Mouse (Mus musculus) adrenal gland (tissue): Measurements from ENCODE around the gene Pabpn1.

Experiments
- intact Hi-C: fragments of 180-260 bp; cut with DNase I; formaldehyde crosslinking; loops from one replicate; pipeline ENCODE4 v1.15.1; 2025
- long read RNA-seq, 2 experiments: library from polyadenylated mRNA; unstranded; transcript quantifications; one replicate each; pipeline ENCODE4 v2.0.0; 2020; ENCODE audit warnings: borderline replicate concordance in 1 of 2; ENCODE audit not compliant: insufficient replicate concordance in 1 of 2

Gene Pabpn1
- long read RNA-seq, experiment 1, partial matches to known transcripts = 1 of 16 reads
- long read RNA-seq, experiment 1, other reads (novel, unspliced or antisense) = 7 of 16 reads
- long read RNA-seq, experiment 2, transcript Pabpn1-205 (6 exons, 912 nt) = major isoform, 5 of 27 reads
- long read RNA-seq, experiment 2, partial matches to known transcripts = 10 of 27 reads
- long read RNA-seq, experiment 2, other reads (novel, unspliced or antisense) = 0 of 27 reads

GRCm38 (mm10) chr14:54892200-54892599 is at the start of gene Pabpn1:
TSS of gene Pabpn1 (plus strand) at chr14:54892500.
- intact Hi-C loops = loop anchor here (10.0 kb wide), 1 partner anchor 203 kb away; the partner anchor contains the start of genes Thtpa and Zfhx2

DNA sequence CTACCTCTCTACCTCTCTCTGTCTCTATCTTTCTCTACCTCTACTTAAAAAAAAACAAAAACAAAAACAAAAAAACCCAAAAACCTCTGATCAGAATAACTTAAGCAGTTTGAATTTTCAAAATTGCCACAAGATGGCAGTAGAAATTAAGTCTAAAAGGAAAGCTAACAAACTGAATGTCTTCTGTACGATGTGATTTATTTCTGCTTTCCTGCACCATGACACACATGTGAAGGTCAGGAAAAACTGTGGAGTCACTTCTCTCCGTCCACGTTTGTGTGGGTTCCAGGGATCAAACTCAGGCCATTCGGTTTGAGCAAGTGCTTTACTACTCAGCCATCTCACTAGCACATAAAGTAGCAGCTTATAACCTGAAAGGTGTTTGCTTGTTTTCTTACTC is 48.8 kb upstream of the Pabpn1 start:
- intact Hi-C loops = loop anchor here (2.0 kb wide), 2 partner anchors 95 to 171 kb away; partner anchors contain the start of gene Ngdn

- intact Hi-C loops = no loop called here
Measured at GRCm38 (mm10) chr14:54855726-54856125, 36.6 kb upstream of the Pabpn1 start.

- intact Hi-C loops = no loop called here
Measured at GRCm38 (mm10) chr14:54856703-54857102, 35.6 kb upstream of the Pabpn1 start.

- intact Hi-C loops = no loop called here
Measured at GRCm38 (mm10) chr14:54857891-54858290, 34.4 kb upstream of the Pabpn1 start.

GRCm38 (mm10) chr14:54860511-54860910 is 31.8 kb upstream of the Pabpn1 start:
- intact Hi-C loops = no loop called here

DNA sequence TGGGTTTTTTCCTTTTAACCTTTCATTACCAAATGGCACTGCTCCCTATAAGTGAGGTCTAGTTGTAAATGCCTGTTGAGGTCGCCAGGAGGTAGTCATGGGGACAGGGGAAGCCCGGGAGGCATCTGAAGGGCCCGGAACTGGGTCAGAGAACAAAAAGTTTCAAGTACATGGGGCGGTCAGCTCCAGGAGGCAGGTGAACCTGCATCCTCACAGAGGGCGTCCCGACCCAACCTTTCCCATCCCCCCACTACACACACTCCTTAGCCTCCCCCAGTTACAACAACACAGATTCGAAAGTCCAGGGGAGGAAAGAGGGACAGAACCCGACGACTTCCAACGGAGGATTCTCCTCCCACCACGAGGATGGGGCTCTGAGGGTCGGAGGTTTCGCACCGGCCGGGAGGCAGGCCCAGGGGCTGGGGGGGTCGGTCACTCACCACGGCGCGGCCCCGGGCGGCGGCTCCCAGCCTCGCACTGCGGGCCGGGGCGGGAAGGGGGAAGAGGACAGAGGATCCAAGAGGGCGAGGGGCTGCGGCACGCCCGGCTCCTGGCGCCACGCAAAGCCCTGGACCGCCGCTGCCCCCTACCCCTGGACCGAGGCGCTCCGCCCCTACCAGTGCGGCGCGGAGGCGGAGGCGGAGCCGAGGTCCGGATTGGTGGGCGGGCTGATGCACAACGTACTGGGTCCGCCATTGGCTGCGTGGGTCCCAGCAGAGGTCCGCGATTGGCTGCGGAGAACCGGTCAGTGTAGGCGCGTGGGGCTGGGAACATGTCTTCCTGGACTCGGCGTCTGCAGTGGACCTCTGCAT is 28.6 kb upstream of the Pabpn1 start:
- intact Hi-C loops = no loop called here

- intact Hi-C loops = no loop called here
Measured at GRCm38 (mm10) chr14:54864313-54865036, 27.8 kb upstream of the Pabpn1 start.

DNA sequence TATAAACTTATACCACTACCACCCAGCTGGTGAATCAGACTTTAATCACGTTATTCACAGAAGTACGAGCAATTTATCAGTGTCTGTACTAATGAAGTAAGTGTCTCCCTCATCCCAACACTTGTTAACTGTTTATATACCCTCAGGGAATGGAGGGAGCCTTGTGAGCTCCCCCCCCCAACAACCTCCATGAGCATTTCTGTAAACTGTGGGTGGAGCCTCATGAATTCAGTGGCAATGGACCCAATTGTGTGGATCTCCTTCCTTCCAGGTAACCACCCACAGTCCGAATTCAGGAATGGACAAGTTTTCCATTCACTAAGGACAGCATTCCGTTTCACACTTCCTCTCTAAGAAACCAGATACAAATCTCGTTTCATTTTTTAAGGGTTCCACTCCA is 26.7 kb upstream of the Pabpn1 start:
- intact Hi-C loops = no loop called here

DNA sequence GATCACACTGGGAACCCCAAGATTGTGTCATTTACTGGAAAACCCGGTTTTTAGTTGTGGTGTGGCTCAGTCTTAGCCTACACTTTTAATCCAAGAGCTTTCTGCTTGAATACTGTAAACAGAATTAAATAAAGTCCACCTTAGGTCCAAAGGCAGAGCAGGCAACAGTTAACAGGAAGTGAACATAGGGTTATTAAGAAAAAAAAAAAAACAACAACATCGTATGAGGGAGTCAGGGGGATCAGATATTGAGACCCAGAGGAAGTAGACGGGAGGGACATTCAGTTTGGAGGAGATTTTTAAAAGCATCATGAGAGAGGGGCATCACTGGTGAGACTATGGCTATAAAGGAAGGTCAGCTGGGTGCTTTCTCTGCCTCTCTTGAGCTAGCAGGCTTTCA is 26.0 kb upstream of the Pabpn1 start:
- intact Hi-C loops = no loop called here

GRCm38 (mm10) chr14:54866936-54867335 is 25.4 kb upstream of the Pabpn1 start:
- intact Hi-C loops = no loop called here

DNA sequence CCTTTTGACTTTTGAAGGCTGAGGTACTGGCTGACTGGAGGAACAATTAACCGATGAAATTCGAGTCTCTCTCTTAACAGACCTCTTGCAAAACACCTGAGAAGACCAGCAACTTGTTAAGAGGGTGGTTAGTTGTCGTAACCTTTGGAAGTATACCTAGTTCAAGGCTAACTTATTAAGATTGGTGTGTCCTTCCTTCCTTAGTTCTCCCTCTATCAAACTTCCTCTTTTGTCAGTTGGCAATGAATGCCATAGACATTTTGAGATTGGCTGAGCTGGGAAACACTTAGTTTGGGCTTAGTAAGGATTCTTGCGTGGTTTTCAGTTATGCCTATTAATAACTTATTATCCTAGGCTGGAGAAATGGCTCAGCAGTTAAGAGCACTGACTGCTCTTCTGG is 24.3 kb upstream of the Pabpn1 start:
- intact Hi-C loops = no loop called here

DNA sequence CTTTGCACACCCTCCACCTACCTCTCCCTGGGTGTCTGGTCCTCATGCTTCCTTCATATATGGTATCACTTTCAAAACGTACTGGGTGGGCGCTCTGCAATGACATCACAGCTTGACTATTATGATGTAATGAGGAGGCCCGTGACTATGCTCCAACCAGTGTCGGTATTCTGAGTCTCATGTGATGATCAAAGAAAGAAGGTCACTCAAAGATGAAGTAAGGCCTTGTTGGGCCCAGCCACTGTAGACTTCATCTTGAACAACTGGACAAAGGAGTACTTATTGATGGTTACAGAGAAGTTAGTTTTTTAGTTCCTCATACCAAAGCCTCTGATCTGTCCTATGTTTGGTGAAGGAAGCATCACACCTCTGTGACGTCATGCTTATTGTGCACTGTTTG is 21.4 kb upstream of the Pabpn1 start, which contains the start of gene Homez:
Homez (minus strand) TSS at position 101 of the 400 bp plus-strand sequence.
- intact Hi-C loops = no loop called here

- intact Hi-C loops = no loop called here
Measured at GRCm38 (mm10) chr14:54874165-54874564, 18.1 kb upstream of the Pabpn1 start.

DNA sequence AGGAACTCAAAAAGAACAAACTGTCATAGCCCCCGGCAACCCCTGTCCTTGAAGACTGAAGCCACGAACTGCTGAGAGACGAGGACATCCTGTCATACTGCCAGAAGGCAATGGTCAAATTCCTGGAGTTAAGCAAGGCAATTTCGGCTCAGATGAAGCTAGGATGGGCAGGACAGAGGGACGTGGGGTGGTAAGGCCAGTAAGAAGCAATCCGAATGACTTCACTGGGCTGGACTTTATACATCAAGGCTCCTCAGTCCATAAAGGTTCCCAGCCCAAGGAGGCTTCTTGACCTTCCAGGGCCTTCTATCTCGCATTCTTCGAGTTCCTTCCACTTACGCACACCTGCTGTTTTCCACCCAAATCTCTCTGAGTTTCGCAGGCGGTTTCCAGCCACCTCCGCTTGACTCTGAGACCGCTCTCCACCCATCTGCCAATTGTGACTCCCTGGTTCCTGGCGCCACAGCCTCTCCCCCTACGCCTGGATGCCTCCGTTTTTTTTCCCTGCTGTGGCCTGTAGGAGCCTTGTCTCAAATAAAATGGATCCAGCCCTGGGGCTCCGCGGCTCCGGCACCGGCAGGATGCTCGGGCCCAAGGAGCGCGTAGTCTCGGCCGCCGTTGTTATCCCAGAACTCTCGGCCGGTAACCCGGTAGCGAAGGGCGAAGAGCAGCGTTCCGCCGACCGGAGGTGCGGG is 16.3 kb upstream of the Pabpn1 start:
- intact Hi-C loops = no loop called here

GRCm38 (mm10) chr14:54876539-54877047 is 15.7 kb upstream of the Pabpn1 start:
- intact Hi-C loops = no loop called here

DNA sequence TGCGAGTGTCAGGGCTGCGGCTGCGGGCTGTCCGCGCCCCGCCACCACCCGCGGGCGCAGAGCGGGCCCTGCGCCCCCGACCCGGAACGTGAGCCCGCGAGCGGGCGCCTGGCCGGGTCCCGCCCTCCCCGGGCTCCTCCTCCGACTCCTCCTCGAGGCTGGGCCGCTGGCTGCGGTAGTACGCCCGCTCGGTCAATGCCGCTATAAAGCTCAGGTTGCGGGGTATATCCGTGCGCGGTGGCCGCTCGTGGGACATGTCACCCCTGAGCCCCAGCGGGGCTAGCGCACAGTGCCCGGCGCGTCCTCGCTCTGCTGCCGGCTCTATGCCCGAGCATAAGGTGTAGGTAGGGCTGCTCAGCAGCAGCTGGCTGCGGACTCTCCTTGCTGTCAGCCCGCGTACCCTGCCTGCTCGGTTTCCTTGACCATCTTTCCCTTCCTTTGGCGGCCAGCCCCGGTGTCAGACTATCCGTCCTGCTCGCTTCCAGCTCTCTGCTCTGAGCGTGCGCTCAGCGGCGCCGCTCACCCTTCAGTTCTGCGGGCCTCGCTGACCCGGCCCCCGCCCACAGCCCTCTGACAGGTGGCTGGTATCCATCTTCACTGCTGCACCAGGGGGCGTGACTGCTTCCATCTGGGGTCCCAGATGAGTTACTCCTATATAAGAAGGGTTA is 15.1 kb upstream of the Pabpn1 start, which contains the start of gene Ppp1r3e:
Ppp1r3e (minus strand) TSS at position 503 of the 668 bp plus-strand sequence.
- intact Hi-C loops = no loop called here

DNA sequence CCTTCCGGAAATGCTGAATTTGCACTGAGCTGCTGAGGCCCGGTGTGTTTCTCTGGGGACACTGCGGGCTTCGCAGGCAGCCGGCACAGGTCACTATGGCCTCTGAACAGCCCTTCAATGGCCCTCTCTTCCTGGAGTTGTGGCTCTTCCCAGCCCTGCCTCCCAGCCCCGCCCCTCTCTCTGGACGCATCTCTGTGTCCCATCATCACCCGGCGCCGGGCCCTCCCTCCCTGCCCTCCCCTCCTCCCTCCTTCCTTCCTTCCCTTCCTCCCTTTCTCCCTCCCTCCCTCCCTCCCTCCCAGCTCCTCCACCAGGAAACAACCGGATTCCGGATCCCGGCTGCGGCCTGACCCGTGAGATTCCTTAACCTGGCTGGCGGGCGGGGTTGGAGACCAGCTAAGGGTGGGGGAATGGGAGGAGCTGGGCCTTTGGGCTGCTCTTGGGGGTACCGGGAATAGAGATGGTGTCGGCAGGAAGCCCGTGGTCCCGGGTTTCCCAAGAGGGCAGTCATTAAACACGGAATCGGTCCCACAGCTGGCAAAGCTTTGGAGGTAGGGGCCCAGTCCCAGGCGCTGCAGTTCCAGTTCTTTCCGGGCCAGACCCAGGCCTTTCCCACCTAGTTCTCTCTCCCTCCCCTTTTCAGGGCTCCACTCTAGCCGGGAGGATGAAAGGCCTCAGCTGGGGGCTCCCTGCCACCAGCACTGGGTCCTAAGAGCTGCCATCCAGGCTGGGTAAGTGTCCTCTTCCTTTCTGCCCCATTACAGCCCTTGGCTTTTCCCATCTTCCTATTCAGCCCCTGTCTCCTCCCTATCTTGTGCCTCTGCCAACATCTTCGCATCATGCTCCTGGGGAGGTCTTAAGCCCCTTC is 8.9 kb upstream of the Pabpn1 start, which contains the start of the genes Bcl2l2 and Gm20521:
Bcl2l2 (plus strand) TSS at position 224 of the 868 bp plus-strand sequence.
Gm20521 (plus strand) TSS at position 288 of the 868 bp plus-strand sequence.
- intact Hi-C loops = no loop called here

DNA sequence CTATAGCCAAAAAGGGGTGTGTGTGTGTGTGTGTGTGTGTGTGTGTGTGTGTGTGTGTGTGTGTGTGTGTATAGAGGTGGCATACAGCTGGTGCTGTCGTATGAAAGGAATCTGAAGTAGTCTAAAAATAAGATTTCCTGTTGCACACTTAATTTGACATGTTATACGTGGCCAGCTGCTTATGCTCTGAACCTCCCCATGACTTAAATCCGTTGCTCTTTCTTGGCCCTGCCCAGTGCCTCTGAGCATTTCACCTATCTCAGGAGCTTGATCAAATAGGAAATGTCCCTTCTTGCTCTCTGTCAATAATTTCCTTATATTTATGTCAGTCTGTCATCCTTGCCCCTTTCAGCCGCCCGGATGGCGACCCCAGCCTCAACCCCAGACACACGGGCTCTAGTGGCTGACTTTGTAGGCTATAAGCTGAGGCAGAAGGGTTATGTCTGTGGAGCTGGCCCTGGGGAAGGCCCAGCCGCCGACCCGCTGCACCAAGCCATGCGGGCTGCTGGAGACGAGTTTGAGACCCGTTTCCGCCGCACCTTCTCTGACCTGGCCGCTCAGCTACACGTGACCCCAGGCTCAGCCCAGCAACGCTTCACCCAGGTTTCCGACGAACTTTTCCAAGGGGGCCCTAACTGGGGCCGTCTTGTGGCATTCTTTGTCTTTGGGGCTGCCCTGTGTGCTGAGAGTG is 8.1 kb upstream of the Pabpn1 start:
- intact Hi-C loops = no loop called here
